Mouse (Mus musculus) erythroblast, embryonic 14.5 days (primary cell): ENCODE data around the gene Zfp263.

Source experiments
- GATA1 ChIP-seq: IDR thresholded peaks from 2 replicates; pipeline ENCODE4 v1.6.1; 2012; ENCODE audit warnings: low read length, inconsistent platforms, mixed read lengths
- TAL1 ChIP-seq: IDR thresholded peaks from 3 replicates; pipeline ENCODE4 v1.6.1; 2012; ENCODE audit warnings: low read length, inconsistent platforms, mixed read lengths

DNA sequence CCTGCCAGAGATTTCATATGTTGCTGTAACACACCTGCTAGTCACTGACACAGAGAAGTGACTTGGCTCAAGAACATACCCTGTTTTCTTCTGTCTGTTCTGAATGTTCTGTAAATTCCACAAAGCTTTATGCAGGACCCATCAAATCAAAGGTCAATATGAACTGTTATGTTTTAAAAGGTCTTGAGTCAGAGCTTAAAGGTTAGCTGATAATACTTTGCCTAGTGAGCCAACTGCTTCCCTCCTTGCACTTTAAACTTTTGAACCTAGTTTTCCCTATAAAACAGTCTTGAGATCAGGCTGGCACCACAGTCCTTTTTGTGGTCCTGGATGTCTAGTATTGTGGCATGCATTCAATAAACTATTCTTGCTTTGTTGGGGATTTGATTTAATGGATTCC, 44.5 kb downstream of the Zfp263 start:
- TF ChIP-seq GATA1 (no peak), TAL1 (no peak)
